9 mouse cellular contexts compared by ENCODE assay signal in the genomic region with DNA sequence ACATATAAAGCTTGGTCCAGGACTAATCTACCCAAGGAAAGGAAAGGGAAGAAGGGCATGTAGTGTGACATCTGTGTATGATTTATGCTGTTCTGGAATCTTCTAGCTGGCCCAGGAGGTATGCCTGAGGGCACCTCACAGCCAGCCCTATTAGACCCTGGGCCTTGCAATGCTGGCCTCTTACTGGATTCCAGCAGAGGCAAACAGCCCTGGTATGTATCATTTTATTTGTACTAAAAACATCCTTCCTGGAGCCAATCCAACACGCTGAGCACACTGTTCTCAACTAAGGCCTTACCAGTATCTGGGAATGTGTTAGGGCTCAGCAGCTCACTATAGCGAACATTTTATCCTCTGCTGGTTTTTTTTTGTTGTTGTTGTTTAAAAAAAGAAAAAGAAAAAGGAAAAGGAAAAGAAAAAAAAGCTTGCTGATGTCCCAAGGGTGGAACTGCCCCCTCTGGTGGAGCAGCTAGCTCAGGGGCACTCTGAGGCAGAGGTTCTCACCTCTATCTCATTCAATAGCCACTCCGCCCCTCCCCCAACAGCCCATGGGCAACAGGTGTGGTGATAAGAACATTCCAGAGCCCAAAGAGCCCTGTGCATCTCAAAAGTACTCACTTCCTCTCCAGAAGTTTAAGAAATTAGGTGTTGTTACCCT.
DNase-seq lines count a peak whose midpoint lies in the region; ATAC-seq and TF ChIP-seq lines count a peak whose summit lies in the region.
"Had no signal": no experiment of that assay in that cellular context is flagged by ENCODE, and none has a peak within 500 bp of the region (broad histone marks: within the 10 kb centered on the region; RNA-seq: fewer than 3 reads in every experiment).

No protein-coding gene starts in this region.

- no peak overlapping the region for H3K9ac ChIP-seq in midbrain, postnatal 0 days (replicated peaks; ENCODE audit: low read length, poor library complexity, severe bottlenecking)
- no peak overlapping the region for H3K9ac ChIP-seq in midbrain, embryonic 14.5 days (replicated peaks; ENCODE audit: low read length)
- H3K9ac ChIP-seq in heart, embryonic 13.5 days: peak overlapping the region; percentile 33; the same call in 1 of the 2 replicates
- no peak overlapping the region for H3K9ac ChIP-seq in stomach, postnatal 0 days (ENCODE audit: low read length)

- peak; percentile 17; the same call in 1 of the 2 replicates for TF ChIP-seq CTCF in midbrain, postnatal 0 days (IDR thresholded peaks at IDR 0.05)
- peak; percentile 60 for TF ChIP-seq CTCF in stomach, postnatal 0 days (IDR thresholded peaks at IDR 0.05; ENCODE audit: low read depth)

- no peak overlapping the region for H3K27ac ChIP-seq in midbrain, postnatal 0 days (ENCODE audit: low read depth, low read length)
- no peak overlapping the region for H3K27ac ChIP-seq in midbrain, embryonic 14.5 days (replicated peaks; ENCODE audit: low read depth, low read length)
- H3K27ac ChIP-seq in heart, embryonic 13.5 days (replicated peaks): peak overlapping the region; percentile 80
- H3K27ac ChIP-seq in stomach, postnatal 0 days (replicated peaks): peak overlapping the region; percentile 82

- H3K4me1 ChIP-seq in midbrain, postnatal 0 days (ENCODE audit: insufficient read depth, low read length): no peaks in the 10 kb centered on the region
- H3K4me1 ChIP-seq in midbrain, embryonic 14.5 days (ENCODE audit: control insufficient read depth, insufficient read depth, low read length): 0 out of 2 replicates have a peak, but pooled peaks cover 2% of the 10 kb centered on the region
- peaks cover 87% of the 10 kb centered on the region for H3K4me1 ChIP-seq in heart, embryonic 13.5 days
- H3K4me1 ChIP-seq in stomach, postnatal 0 days (replicated peaks; ENCODE audit: control insufficient read depth, insufficient read depth): peaks cover 28% of the 10 kb centered on the region

- no peak overlapping the region for H3K4me2 ChIP-seq in midbrain, postnatal 0 days (ENCODE audit: low read depth, low read length, poor library complexity, severe bottlenecking)
- no peak overlapping the region for H3K4me2 ChIP-seq in midbrain, embryonic 14.5 days (ENCODE audit: low read length)
- H3K4me2 ChIP-seq in heart, embryonic 13.5 days: peak overlapping the region; percentile 2; the same call in 1 of the 2 replicates
- H3K4me2 ChIP-seq in stomach, postnatal 0 days (replicated peaks; ENCODE audit: low read depth): no peak overlapping the region; the same call in 1 of the 2 replicates

- H3K36me3 ChIP-seq in midbrain, postnatal 0 days (ENCODE audit: insufficient read depth, low read length): no peaks in the 10 kb centered on the region
- peaks cover 3% of the 10 kb centered on the region; the same call in 1 of the 2 replicates for H3K36me3 ChIP-seq in midbrain, embryonic 14.5 days (ENCODE audit: control insufficient read depth, insufficient read depth, low read length)
- H3K36me3 ChIP-seq in heart, embryonic 13.5 days: peaks cover 11% of the 10 kb centered on the region; the same call in 1 of the 2 replicates
- no peaks in the 10 kb centered on the region; the same call in 1 of the 2 replicates for H3K36me3 ChIP-seq in stomach, postnatal 0 days (ENCODE audit: control insufficient read depth, insufficient read depth, low read length)

- H3K4me3 ChIP-seq in midbrain, postnatal 0 days (ENCODE audit: low read depth, low read length): no peak overlapping the region
- H3K4me3 ChIP-seq in midbrain, embryonic 14.5 days (replicated peaks; ENCODE audit: low read depth, low read length): no peak overlapping the region
- no peak overlapping the region for H3K4me3 ChIP-seq in heart, embryonic 13.5 days
- no peak overlapping the region for H3K4me3 ChIP-seq in stomach, postnatal 0 days (ENCODE audit: low read depth, low read length)

- DNase-seq in midbrain, postnatal 0 days (ENCODE audit: low spot score): peak; percentile 24
- no peak for DNase-seq in midbrain, embryonic 14.5 days
- peak; percentile 31 to 49 for DNase-seq in kidney, postnatal 4 days
- DNase-seq in stomach, postnatal 0 days (ENCODE audit: low spot score): no peak
- no peak for DNase-seq in cerebellum, postnatal 4 days (ENCODE audit: low spot score in 2 of 2)
- no peak for DNase-seq in ovary, postnatal 10 days (ENCODE audit: low spot score)
- DNase-seq in left cerebral cortex, adult 8-10 months (ENCODE audit: low spot score in 2 of 2): no peak

- H3K27me3 ChIP-seq in midbrain, postnatal 0 days (ENCODE audit: insufficient read depth, low read length): no peaks in the 10 kb centered on the region
- H3K27me3 ChIP-seq in midbrain, embryonic 14.5 days (ENCODE audit: control insufficient read depth, insufficient read depth, low read length): no peaks in the 10 kb centered on the region
- H3K27me3 ChIP-seq in heart, embryonic 13.5 days (replicated peaks): no peaks in the 10 kb centered on the region
- no peaks in the 10 kb centered on the region for H3K27me3 ChIP-seq in stomach, postnatal 0 days (ENCODE audit: control insufficient read depth, insufficient read depth, low read length)

- TF ChIP-seq EP300 in stomach, postnatal 0 days (optimal IDR thresholded peaks at IDR 0.05): no peak

- 81% methylated on average over 3 of the region's 3 CpGs for WGBS in midbrain, postnatal 0 days
- 92% methylated on average over 3 of the region's 3 CpGs for WGBS in midbrain, embryonic 14.5 days
- WGBS in heart, embryonic 13.5 days: 65% methylated on average over 3 of the region's 3 CpGs
- 36% methylated on average over 3 of the region's 3 CpGs for WGBS in stomach, postnatal 0 days

- H3K9me3 ChIP-seq in midbrain, postnatal 0 days (ENCODE audit: low read length): no peaks in the 10 kb centered on the region
- H3K9me3 ChIP-seq in midbrain, embryonic 14.5 days (ENCODE audit: control insufficient read depth, low read length): no peaks in the 10 kb centered on the region
- no peaks in the 10 kb centered on the region for H3K9me3 ChIP-seq in heart, embryonic 13.5 days
- no peaks in the 10 kb centered on the region for H3K9me3 ChIP-seq in stomach, postnatal 0 days (ENCODE audit: control insufficient read depth, low read length)

- no peak for ATAC-seq in midbrain, postnatal 0 days (ENCODE audit: low FRiP score)
- no peak for ATAC-seq in midbrain, embryonic 14.5 days (ENCODE audit: low FRiP score, low TSS enrichment)
- no peak for ATAC-seq in heart, embryonic 13.5 days (ENCODE audit: extremely low read depth, insufficient number of reproducible peaks, low FRiP score, low TSS enrichment)
- ATAC-seq in stomach, postnatal 0 days (ENCODE audit: low FRiP score, low TSS enrichment): no peak
- ATAC-seq: midbrain, embryonic 16.5 days had no signal

Comparison
In these comparisons a context has a peak if more than half of its experiments do, and no peak if none do; other contexts are left out.
1. DNase-seq: peak in midbrain, postnatal 0 days (single experiment) and kidney, postnatal 4 days (2 of 2); none in midbrain, embryonic 14.5 days (single experiment), stomach, postnatal 0 days (single experiment), cerebellum, postnatal 4 days (0 of 2), ovary, postnatal 10 days (single experiment) and left cerebral cortex, adult 8-10 months (0 of 2).
2. H3K27ac ChIP-seq: peak in heart, embryonic 13.5 days (single experiment) and stomach, postnatal 0 days (single experiment); none in midbrain, postnatal 0 days (single experiment) and midbrain, embryonic 14.5 days (single experiment).